Mouse (Mus musculus): ENCODE data around the gene Pom121l2. TPM values are rescaled to one million over a fixed set of nuclear protein-coding genes. Genes with fewer than 3 reads are reported as not detected.
A peak's percentile ranks its signal among the peaks of the same experiment; 100 is the strongest.

Gene Pom121l2
- polyA plus RNA-seq (2014; fragmentation: Nextera tagmentation; extraction: Ambion mirVana), result 0.36 TPM in 1 of 2 replicates, not detected in the other

- no peak within 1 kb of the TSS for H3K27ac ChIP-seq (ENCODE audit: low read depth, low read length)
These were observed at the start of gene Pom121l2 for GRCm38 (mm10) chr13:21980981-21981802. Gene Pom121l2 (plus strand): TSS chr13:21981194.

GRCm38 (mm10) chr13:21931740-21932139 lies 49.3 kb upstream of the Pom121l2 start:
- Histone ChIP-seq H3K4me1 (ENCODE audit: control insufficient read depth, insufficient read depth, low read length) (no peaks in the 10 kb centered on the region), H3K9me3 (ENCODE audit: control insufficient read depth, low read length) (no peaks in the 10 kb centered on the region), H3K36me3 (ENCODE audit: control insufficient read depth, insufficient read depth, low read length) (no peaks in the 10 kb centered on the region), H3K27ac (ENCODE audit: low read depth, low read length) (no peak overlapping the region), H3K27me3 (ENCODE audit: control insufficient read depth, insufficient read depth, low read length) (no peaks in the 10 kb centered on the region), H3K9ac (ENCODE audit: low read depth, low read length) (no peak overlapping the region), H3K4me3 (ENCODE audit: low read length) (no peak overlapping the region), H3K4me2 (replicated peaks; ENCODE audit: low read depth, low read length) (no peak overlapping the region)
- WGBS, result 65% methylated on average over 6 of the region's 6 CpGs
- ATAC-seq (ENCODE audit: low FRiP score, low TSS enrichment), result no peak

More at GRCm38 (mm10) chr13:21980981-21981802, at the start of gene Pom121l2:
- Histone ChIP-seq H3K27me3 (ENCODE audit: control insufficient read depth, insufficient read depth, low read length) (peaks cover 53% of the 10 kb centered on the region), H3K9ac (ENCODE audit: low read depth, low read length) (peak within 1 kb of the TSS; percentile 72), H3K36me3 (ENCODE audit: control insufficient read depth, insufficient read depth, low read length) (no peaks in the 10 kb centered on the region), H3K4me3 (ENCODE audit: low read length) (peak within 1 kb of the TSS; percentile 62), H3K4me2 (replicated peaks; ENCODE audit: low read depth, low read length) (peak within 1 kb of the TSS; percentile 97), H3K9me3 (ENCODE audit: control insufficient read depth, low read length) (no peaks in the 10 kb centered on the region), H3K4me1 (ENCODE audit: control insufficient read depth, insufficient read depth, low read length) (0 out of 2 replicates have a peak, but pooled peaks cover 3% of the 10 kb centered on the region)
- ATAC-seq (ENCODE audit: low FRiP score, low TSS enrichment), result peak; percentile 82
- WGBS, result under 1% methylated on average over 55 of the region's 58 CpGs

- Histone ChIP-seq H3K4me1 (ENCODE audit: control insufficient read depth, insufficient read depth, low read length) (no peaks in the 10 kb centered on the region), H3K27me3 (ENCODE audit: control insufficient read depth, insufficient read depth, low read length) (peaks cover 2% of the 10 kb centered on the region; the same call in 1 of the 2 replicates), H3K27ac (ENCODE audit: low read depth, low read length) (no peak overlapping the region), H3K4me3 (ENCODE audit: low read length) (peak overlapping the region; percentile 23), H3K9ac (ENCODE audit: low read depth, low read length) (no peak overlapping the region), H3K4me2 (replicated peaks; ENCODE audit: low read depth, low read length) (peak overlapping the region; percentile 23), H3K36me3 (ENCODE audit: control insufficient read depth, insufficient read depth, low read length) (no peaks in the 10 kb centered on the region), H3K9me3 (ENCODE audit: control insufficient read depth, low read length) (no peaks in the 10 kb centered on the region)
- 10% methylated on average over 28 of the region's 28 CpGs for WGBS
- 0 out of 2 replicates have a peak, but pooled peaks have one; percentile 18 for ATAC-seq (ENCODE audit: low FRiP score, low TSS enrichment)
These were observed 47.1 kb upstream of the Pom121l2 start for GRCm38 (mm10) chr13:21933626-21934548.

- Histone ChIP-seq H3K4me2 (replicated peaks; ENCODE audit: low read depth, low read length) (peak overlapping the region; percentile 30), H3K4me3 (ENCODE audit: low read length) (peak overlapping the region; percentile 25; the same call in 1 of the 2 replicates)
- WGBS, result 11% methylated on average over 17 of the region's 17 CpGs
These were observed 45.8 kb upstream of the Pom121l2 start for GRCm38 (mm10) chr13:21934982-21935791.

GRCm38 (mm10) chr13:21935833-21936232 lies 45.2 kb upstream of the Pom121l2 start:
- Histone ChIP-seq H3K27ac (ENCODE audit: low read depth, low read length) (no peak overlapping the region), H3K27me3 (ENCODE audit: control insufficient read depth, insufficient read depth, low read length) (peaks cover 2% of the 10 kb centered on the region; the same call in 1 of the 2 replicates), H3K9ac (ENCODE audit: low read depth, low read length) (no peak overlapping the region), H3K9me3 (ENCODE audit: control insufficient read depth, low read length) (no peaks in the 10 kb centered on the region), H3K4me2 (replicated peaks; ENCODE audit: low read depth, low read length) (peak overlapping the region; percentile 30), H3K36me3 (ENCODE audit: control insufficient read depth, insufficient read depth, low read length) (no peaks in the 10 kb centered on the region), H3K4me3 (ENCODE audit: low read length) (peak overlapping the region; percentile 25; the same call in 1 of the 2 replicates), H3K4me1 (ENCODE audit: control insufficient read depth, insufficient read depth, low read length) (no peaks in the 10 kb centered on the region)
- no peak for ATAC-seq (ENCODE audit: low FRiP score, low TSS enrichment)
- 2% methylated on average over 7 of the region's 7 CpGs for WGBS

More at GRCm38 (mm10) chr13:21934982-21935791, 45.8 kb upstream of the Pom121l2 start:
- ATAC-seq (ENCODE audit: low FRiP score, low TSS enrichment), result no peak; the same call in 1 of the 2 replicates
- H3K27me3 ChIP-seq (ENCODE audit: control insufficient read depth, insufficient read depth, low read length), result peaks cover 2% of the 10 kb centered on the region; the same call in 1 of the 2 replicates
- no peaks in the 10 kb centered on the region for H3K36me3 ChIP-seq (ENCODE audit: control insufficient read depth, insufficient read depth, low read length)
- no peaks in the 10 kb centered on the region for H3K4me1 ChIP-seq (ENCODE audit: control insufficient read depth, insufficient read depth, low read length)
- no peaks in the 10 kb centered on the region for H3K9me3 ChIP-seq (ENCODE audit: control insufficient read depth, low read length)
- no peak overlapping the region for H3K27ac ChIP-seq (ENCODE audit: low read depth, low read length)
- no peak overlapping the region for H3K9ac ChIP-seq (ENCODE audit: low read depth, low read length)

- Histone ChIP-seq H3K36me3 (ENCODE audit: control insufficient read depth, insufficient read depth, low read length) (no peaks in the 10 kb centered on the region), H3K4me3 (ENCODE audit: low read length) (peak overlapping the region; percentile 32), H3K27me3 (ENCODE audit: control insufficient read depth, insufficient read depth, low read length) (peaks cover 2% of the 10 kb centered on the region; the same call in 1 of the 2 replicates), H3K4me1 (ENCODE audit: control insufficient read depth, insufficient read depth, low read length) (no peaks in the 10 kb centered on the region), H3K9me3 (ENCODE audit: control insufficient read depth, low read length) (no peaks in the 10 kb centered on the region), H3K27ac (ENCODE audit: low read depth, low read length) (no peak overlapping the region), H3K9ac (ENCODE audit: low read depth, low read length) (peak overlapping the region; percentile 18; the same call in 1 of the 2 replicates), H3K4me2 (replicated peaks; ENCODE audit: low read depth, low read length) (peak overlapping the region; percentile 49)
- under 1% methylated on average over 17 of the region's 17 CpGs for WGBS
- peak; percentile 55 for ATAC-seq (ENCODE audit: low FRiP score, low TSS enrichment)
These were observed 44.0 kb upstream of the Pom121l2 start for GRCm38 (mm10) chr13:21936968-21937367.

- Histone ChIP-seq H3K27ac (ENCODE audit: low read depth, low read length) (peak overlapping the region; percentile 30; the same call in 1 of the 2 replicates), H3K36me3 (ENCODE audit: control insufficient read depth, insufficient read depth, low read length) (no peaks in the 10 kb centered on the region), H3K27me3 (ENCODE audit: control insufficient read depth, insufficient read depth, low read length) (peaks cover 2% of the 10 kb centered on the region; the same call in 1 of the 2 replicates), H3K4me1 (ENCODE audit: control insufficient read depth, insufficient read depth, low read length) (no peaks in the 10 kb centered on the region), H3K4me2 (replicated peaks; ENCODE audit: low read depth, low read length) (peak overlapping the region; percentile 41), H3K4me3 (ENCODE audit: low read length) (peak overlapping the region; percentile 43), H3K9ac (ENCODE audit: low read depth, low read length) (no peak overlapping the region), H3K9me3 (ENCODE audit: control insufficient read depth, low read length) (no peaks in the 10 kb centered on the region)
- peak; percentile 86 for ATAC-seq (ENCODE audit: low FRiP score, low TSS enrichment)
- under 1% methylated on average over 19 of the region's 19 CpGs for WGBS
These were observed 40.8 kb upstream of the Pom121l2 start for GRCm38 (mm10) chr13:21940213-21940612.
